Mouse (Mus musculus) urinary bladder, postnatal 4 days (tissue): ENCODE data around the gene Krtap10-10.
"Not testable (repeated sequence)": the region's sequence is repeated elsewhere in the genome, so short reads cannot be mapped to it uniquely, and the experiment has no call there.

Source experiments
- DNase-seq, 2 experiments: peaks; one replicate each; pipeline ENCODE4 v3.0.0; 2021 to 2022; ENCODE audit warnings: low spot score in 2 of 2

Krtap10-10 gene

GRCm38 (mm10) chr10:77835647-77836046 lies at the start of gene Krtap10-10:
Krtap10-10 (plus strand) TSS chr10:77835947.
- no peak for DNase-seq

DNA sequence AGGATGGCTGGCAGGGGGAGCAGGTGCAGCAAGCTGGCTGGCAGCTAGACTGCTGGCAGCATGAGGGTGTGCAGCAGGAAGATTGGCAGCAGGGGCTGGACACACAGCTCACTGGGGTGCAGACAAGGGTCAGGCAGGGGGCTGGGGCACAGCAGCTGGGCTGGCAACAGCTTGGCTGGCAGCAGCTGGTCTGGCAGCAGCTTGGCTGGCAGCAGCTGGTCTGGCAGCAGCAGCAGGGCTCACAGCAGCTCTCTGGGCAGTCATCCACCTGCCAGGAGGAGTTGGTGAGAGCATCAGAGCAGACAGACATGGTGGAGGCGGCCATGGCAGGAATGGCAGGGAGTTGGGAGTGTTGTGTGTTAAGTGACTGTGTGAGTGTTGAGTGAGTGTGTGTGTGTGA lies 47.9 kb upstream of the Krtap10-10 start, which contains the start of gene Gm7137:
Gene Gm7137, minus strand, starts transcription at position 325 of the 400 bp plus-strand sequence.
- not testable (repeated sequence) for DNase-seq

DNA sequence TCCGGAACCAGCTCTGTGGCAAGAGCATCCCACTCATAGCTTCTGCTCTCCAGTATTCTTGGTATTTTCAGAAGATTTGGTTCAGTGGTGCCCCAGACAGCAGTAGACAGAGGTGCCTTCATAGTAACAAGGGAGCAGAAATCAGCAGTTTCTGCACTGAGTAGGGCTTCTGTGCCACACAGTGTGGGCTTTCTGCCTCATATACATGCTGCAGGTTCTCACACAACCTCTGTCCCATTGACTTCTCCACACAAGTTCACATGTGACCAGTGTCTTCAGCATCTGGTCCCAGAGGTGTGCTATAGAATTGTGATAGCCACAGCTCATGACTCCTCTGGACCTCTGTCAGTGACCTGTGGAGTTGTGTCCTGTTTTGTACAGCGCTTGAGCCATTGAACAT lies 47.1 kb upstream of the Krtap10-10 start:
- DNase-seq, result no peak

GRCm38 (mm10) chr10:77794976-77795375 lies 40.8 kb upstream of the Krtap10-10 start, which contains the start of gene Gm9639:
Gm9639 (minus strand) TSS chr10:77795076.
- no peak for DNase-seq

DNA sequence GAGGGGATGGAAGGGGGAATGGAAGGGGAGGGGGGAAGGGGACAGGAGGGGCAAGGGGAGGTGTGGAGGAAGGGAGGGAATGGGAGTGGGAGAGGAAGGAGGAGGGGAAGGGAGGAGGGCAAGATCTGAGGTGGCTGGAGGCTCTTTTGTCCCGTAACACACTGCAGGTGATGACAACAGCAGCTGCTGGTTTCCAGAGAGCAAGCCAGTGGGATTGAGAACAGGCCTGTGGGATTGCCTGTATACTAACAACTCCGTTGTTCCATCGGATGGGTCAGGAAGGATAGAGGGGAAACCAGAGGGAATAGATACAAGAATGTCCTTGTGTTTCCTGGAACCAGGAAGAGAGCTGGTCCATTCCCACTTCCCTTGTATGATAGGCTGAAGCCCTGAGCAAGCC lies 38.1 kb upstream of the Krtap10-10 start:
- no peak for DNase-seq

GRCm38 (mm10) chr10:77798164-77798920 lies 37.4 kb upstream of the Krtap10-10 start:
- not testable (repeated sequence) for DNase-seq

- DNase-seq, result no peak
These were observed 36.7 kb upstream of the Krtap10-10 start, which contains the start of gene Gm19668 for GRCm38 (mm10) chr10:77798921-77799508. Gm19668 (minus strand) TSS chr10:77799133.

- DNase-seq, result no peak
These were observed 31.7 kb upstream of the Krtap10-10 start for GRCm38 (mm10) chr10:77804095-77804494.

GRCm38 (mm10) chr10:77811743-77812142 lies 24.0 kb upstream of the Krtap10-10 start, which contains the start of gene Gm9507:
Gm9507 (minus strand) TSS chr10:77811843.
- peak in 1 of 2 experiments; percentile 47 for DNase-seq

- no peak for DNase-seq
These were observed 21.4 kb upstream of the Krtap10-10 start, which contains the start of gene Gm2696 for GRCm38 (mm10) chr10:77814382-77814781. Gm2696 (plus strand) TSS chr10:77814682.

GRCm38 (mm10) chr10:77815514-77815913 lies 20.2 kb upstream of the Krtap10-10 start:
- DNase-seq, result no peak

- no peak for DNase-seq
These were observed 17.2 kb upstream of the Krtap10-10 start for GRCm38 (mm10) chr10:77818523-77818922.

DNA sequence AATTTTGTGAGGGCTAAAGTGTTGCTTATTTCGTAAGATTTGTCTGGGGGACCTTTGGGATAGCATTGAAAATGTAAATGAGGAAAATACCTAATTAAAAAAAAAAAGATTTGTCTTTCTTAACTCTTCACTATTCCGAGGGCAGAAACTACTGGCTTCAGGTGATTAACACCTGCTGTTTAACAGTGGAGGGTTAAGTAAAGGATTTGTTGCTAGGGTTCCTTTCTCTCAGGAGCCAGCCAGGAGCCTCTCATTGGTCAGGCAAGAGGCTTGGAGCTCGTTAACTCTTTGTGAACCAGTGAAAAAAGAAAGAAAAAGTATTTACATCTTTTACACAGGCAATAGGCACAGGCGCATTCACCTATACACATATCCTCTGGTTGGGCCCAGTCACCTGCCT lies 16.5 kb upstream of the Krtap10-10 start:
- DNase-seq, result no peak

- DNase-seq, result no peak
These were observed 8.8 kb upstream of the Krtap10-10 start, which contains the start of gene Krtap10-4 for GRCm38 (mm10) chr10:77826951-77827350. Krtap10-4 (minus strand) TSS chr10:77827095.

DNA sequence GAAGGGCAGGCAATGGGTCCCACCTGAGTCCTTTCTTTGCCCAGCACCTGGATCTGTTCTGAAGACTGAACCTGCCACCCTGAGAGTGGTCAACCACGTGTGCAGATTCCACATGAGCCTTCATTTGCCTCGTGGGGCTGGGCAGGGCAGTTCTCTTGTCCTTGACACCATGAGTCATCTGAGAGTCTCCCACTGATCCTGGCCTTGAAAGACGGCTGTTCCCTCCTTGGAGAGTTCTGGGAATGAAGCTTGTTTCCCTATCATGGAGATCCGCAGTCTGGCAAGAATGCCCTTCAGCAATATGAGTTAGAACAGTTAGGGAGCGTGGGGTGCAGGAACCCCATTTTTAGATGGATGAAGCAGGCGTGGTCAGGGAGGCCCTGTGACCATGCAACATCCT lies 3.3 kb downstream of the Krtap10-10 start:
- DNase-seq, result no peak

DNA sequence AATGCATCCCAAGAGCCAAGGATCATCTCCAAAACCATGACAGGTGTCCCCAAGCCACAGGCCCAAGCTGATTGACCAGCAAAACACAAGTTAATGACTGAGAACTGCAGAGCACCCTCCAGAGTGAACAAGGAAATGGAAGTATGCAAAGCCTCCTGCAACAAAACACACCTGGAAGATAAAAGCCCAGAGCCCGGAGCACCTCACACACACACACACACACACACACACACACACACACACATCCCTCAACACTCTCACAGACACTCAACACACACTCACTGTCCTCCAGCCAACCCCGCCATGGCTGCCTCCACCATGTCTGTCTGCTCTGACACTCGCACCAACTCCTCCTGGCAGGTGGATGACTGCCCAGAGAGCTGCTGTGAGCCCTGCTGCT lies 10.8 kb downstream of the Krtap10-10 start, which contains the start of gene Gm36176:
Gene Gm36176, plus strand, starts transcription at position 301 of the 400 bp plus-strand sequence.
- no peak for DNase-seq

GRCm38 (mm10) chr10:77846961-77847360 lies 11.2 kb downstream of the Krtap10-10 start:
- no peak for DNase-seq

DNA sequence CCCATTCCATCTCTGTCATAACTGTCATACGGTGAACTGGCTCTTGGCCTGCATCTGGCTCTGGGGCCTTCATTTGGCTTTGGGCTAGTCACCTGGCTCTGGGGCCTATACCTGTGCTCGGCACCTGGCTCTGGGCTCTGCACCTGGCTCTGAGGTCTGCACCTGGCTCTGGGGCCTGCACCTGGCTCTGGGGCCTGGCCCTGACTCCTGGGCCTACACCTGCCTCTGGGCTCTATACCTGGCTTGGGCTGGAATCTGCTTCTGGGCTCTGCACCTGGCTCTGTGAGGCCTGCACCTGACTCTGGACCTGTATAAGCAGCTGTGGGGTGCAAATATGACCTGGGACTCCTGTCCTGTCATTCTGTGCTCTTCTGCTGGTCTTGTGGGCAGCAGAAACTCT lies 11.8 kb downstream of the Krtap10-10 start:
- DNase-seq, result no peak

DNA sequence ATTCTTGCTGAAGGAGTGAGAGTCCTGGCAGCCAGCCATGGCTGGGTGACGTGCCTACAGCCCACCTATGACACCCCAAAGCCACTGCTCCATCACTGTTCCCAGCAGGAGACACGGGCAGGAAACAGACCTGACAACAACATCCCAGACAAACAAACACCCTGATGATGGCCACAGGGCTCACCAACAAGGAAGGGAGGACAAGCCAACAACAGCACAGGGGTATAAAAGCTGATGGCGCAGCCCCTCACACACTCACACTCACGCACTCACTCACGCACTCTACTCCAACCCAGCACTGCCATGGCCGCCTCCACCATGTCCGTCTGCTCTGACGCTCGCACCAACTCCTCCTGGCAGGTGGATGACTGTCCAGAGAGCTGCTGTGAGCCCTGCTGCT lies 16.8 kb downstream of the Krtap10-10 start, which contains the start of gene Gm10318:
Gene Gm10318, plus strand, starts transcription at position 301 of the 400 bp plus-strand sequence.
- no peak for DNase-seq

GRCm38 (mm10) chr10:77861675-77862074 lies 25.9 kb downstream of the Krtap10-10 start, which contains the start of gene Gm3285:
Gm3285 (plus strand) TSS chr10:77861975.
- no peak for DNase-seq

DNA sequence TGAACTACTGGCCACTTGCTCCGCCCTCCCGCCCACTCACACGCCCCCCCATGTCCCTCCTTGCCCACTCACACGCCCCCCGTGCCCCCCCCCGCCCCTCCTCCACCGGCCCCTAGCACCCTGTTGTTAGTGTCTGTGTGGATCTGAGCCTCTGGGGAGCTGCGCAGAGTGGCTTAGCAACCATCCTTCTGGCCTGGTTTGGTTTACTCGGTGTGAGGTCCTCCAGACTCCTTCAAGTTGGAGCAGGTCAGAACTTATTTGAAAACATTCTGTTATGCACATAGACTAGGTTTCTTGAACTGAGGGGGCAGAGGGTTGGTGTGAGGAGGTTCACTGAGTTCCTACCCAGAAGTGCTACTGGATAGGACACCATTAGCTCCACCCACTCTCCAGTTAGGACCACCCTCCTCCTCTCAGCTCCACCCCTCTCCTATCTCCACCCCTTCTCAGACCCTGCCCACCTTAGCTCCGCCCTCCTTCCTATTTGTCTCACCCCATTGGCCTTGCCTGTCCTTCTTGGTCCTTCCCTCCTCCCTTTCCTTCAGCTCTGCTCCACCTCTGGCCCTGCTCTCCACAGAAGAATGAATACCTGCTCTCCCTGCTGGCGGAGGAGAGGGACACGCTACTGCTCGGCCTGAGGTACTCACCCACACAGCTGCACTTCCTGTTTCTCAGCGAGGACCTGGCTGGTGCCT lies 28.5 kb downstream of the Krtap10-10 start:
- DNase-seq, result peak; percentile 63 to 67

GRCm38 (mm10) chr10:77864762-77865143 lies 29.0 kb downstream of the Krtap10-10 start:
- DNase-seq, result no peak
